Mouse (Mus musculus): ENCODE measurements around the gene Kitl. TPM values are rescaled to one million over a fixed set of nuclear protein-coding genes. Genes with fewer than 3 reads are reported as not detected.

The Kitl gene
- polyA plus RNA-seq, 1 experiment from 2014 or later = 17.7 TPM

GRCm38 (mm10) chr10:100032566-100032965, 17.1 kb downstream of the Kitl start:
- Histone ChIP-seq H3K9ac (ENCODE audit: low read length) (no peak overlapping the region), H3K9me3 (ENCODE audit: control insufficient read depth, low read length) (no peaks in the 10 kb centered on the region), H3K27ac (ENCODE audit: low read depth, low read length) (no peak overlapping the region), H3K4me1 (ENCODE audit: control insufficient read depth, insufficient read depth, low read length) (no peaks in the 10 kb centered on the region; the same call in 1 of the 2 replicates), H3K27me3 (ENCODE audit: control insufficient read depth, insufficient read depth, low read length) (no peaks in the 10 kb centered on the region), H3K36me3 (ENCODE audit: control insufficient read depth, insufficient read depth, low read length) (no peaks in the 10 kb centered on the region), H3K4me2 (ENCODE audit: low read depth) (no peak overlapping the region), H3K4me3 (ENCODE audit: low read depth, low read length) (no peak overlapping the region)
- no peak for ATAC-seq (ENCODE audit: insufficient read depth, low FRiP score, low TSS enrichment)
- no peak for DNase-seq (ENCODE audit: low spot score)
- 79% methylated on average over 3 of the region's 3 CpGs for WGBS

GRCm38 (mm10) chr10:100036021-100036420, 20.6 kb downstream of the Kitl start:
- Histone ChIP-seq H3K9me3 (ENCODE audit: control insufficient read depth, low read length) (no peaks in the 10 kb centered on the region), H3K27ac (ENCODE audit: low read depth, low read length) (no peak overlapping the region), H3K4me3 (ENCODE audit: low read depth, low read length) (no peak overlapping the region), H3K9ac (ENCODE audit: low read length) (no peak overlapping the region), H3K4me2 (ENCODE audit: low read depth) (no peak overlapping the region), H3K27me3 (ENCODE audit: control insufficient read depth, insufficient read depth, low read length) (no peaks in the 10 kb centered on the region), H3K36me3 (ENCODE audit: control insufficient read depth, insufficient read depth, low read length) (no peaks in the 10 kb centered on the region), H3K4me1 (ENCODE audit: control insufficient read depth, insufficient read depth, low read length) (no peaks in the 10 kb centered on the region; the same call in 1 of the 2 replicates)
- ATAC-seq (ENCODE audit: insufficient read depth, low FRiP score, low TSS enrichment) = no peak
- 82% methylated on average over 4 of the region's 4 CpGs for WGBS
- no peak for DNase-seq (ENCODE audit: low spot score)

- Histone ChIP-seq H3K4me3 (ENCODE audit: low read depth, low read length) (no peak overlapping the region), H3K4me1 (ENCODE audit: control insufficient read depth, insufficient read depth, low read length) (no peaks in the 10 kb centered on the region), H3K4me2 (ENCODE audit: low read depth) (no peak overlapping the region), H3K27ac (ENCODE audit: low read depth, low read length) (no peak overlapping the region), H3K9ac (ENCODE audit: low read length) (no peak overlapping the region), H3K9me3 (ENCODE audit: control insufficient read depth, low read length) (no peaks in the 10 kb centered on the region), H3K27me3 (ENCODE audit: control insufficient read depth, insufficient read depth, low read length) (no peaks in the 10 kb centered on the region), H3K36me3 (ENCODE audit: control insufficient read depth, insufficient read depth, low read length) (no peaks in the 10 kb centered on the region)
- ATAC-seq (ENCODE audit: insufficient read depth, low FRiP score, low TSS enrichment) (no peak), DNase-seq (ENCODE audit: low spot score) (no peak)
- 71% methylated on average over 12 of the region's 12 CpGs for WGBS
Measured at GRCm38 (mm10) chr10:100038342-100038898, 23.0 kb downstream of the Kitl start.

- Histone ChIP-seq H3K4me2 (ENCODE audit: low read depth) (no peak overlapping the region), H3K36me3 (ENCODE audit: control insufficient read depth, insufficient read depth, low read length) (no peaks in the 10 kb centered on the region), H3K9me3 (ENCODE audit: control insufficient read depth, low read length) (no peaks in the 10 kb centered on the region), H3K27me3 (ENCODE audit: control insufficient read depth, insufficient read depth, low read length) (no peaks in the 10 kb centered on the region), H3K27ac (ENCODE audit: low read depth, low read length) (no peak overlapping the region), H3K9ac (ENCODE audit: low read length) (no peak overlapping the region), H3K4me3 (ENCODE audit: low read depth, low read length) (no peak overlapping the region), H3K4me1 (ENCODE audit: control insufficient read depth, insufficient read depth, low read length) (no peaks in the 10 kb centered on the region)
- 92% methylated on average over 8 of the region's 8 CpGs for WGBS
- no peak for DNase-seq (ENCODE audit: low spot score)
- ATAC-seq (ENCODE audit: insufficient read depth, low FRiP score, low TSS enrichment) = no peak
Measured at GRCm38 (mm10) chr10:100038994-100039393, 23.6 kb downstream of the Kitl start.

GRCm38 (mm10) chr10:100043748-100044147, 28.3 kb downstream of the Kitl start:
- WGBS = 92% methylated on average over 5 of the region's 5 CpGs
- Histone ChIP-seq H3K9ac (ENCODE audit: low read length) (no peak overlapping the region), H3K4me1 (ENCODE audit: control insufficient read depth, insufficient read depth, low read length) (no peaks in the 10 kb centered on the region), H3K9me3 (ENCODE audit: control insufficient read depth, low read length) (no peaks in the 10 kb centered on the region), H3K4me3 (ENCODE audit: low read depth, low read length) (no peak overlapping the region), H3K27ac (ENCODE audit: low read depth, low read length) (no peak overlapping the region), H3K4me2 (ENCODE audit: low read depth) (no peak overlapping the region), H3K27me3 (ENCODE audit: control insufficient read depth, insufficient read depth, low read length) (no peaks in the 10 kb centered on the region), H3K36me3 (ENCODE audit: control insufficient read depth, insufficient read depth, low read length) (no peaks in the 10 kb centered on the region)
- DNase-seq (ENCODE audit: low spot score) (no peak), ATAC-seq (ENCODE audit: insufficient read depth, low FRiP score, low TSS enrichment) (no peak)

GRCm38 (mm10) chr10:100044153-100044552, 28.7 kb downstream of the Kitl start:
- no peak overlapping the region for H3K4me2 ChIP-seq (ENCODE audit: low read depth)
- 92% methylated on average over 6 of the region's 6 CpGs for WGBS
- H3K27ac ChIP-seq (ENCODE audit: low read depth, low read length) = no peak overlapping the region

GRCm38 (mm10) chr10:100051146-100051783, 35.8 kb downstream of the Kitl start:
- no peaks in the 10 kb centered on the region for H3K4me1 ChIP-seq (ENCODE audit: control insufficient read depth, insufficient read depth, low read length)
- no peak overlapping the region for H3K27ac ChIP-seq (ENCODE audit: low read depth, low read length)
- no peaks in the 10 kb centered on the region for H3K9me3 ChIP-seq (ENCODE audit: control insufficient read depth, low read length)
- H3K27me3 ChIP-seq (ENCODE audit: control insufficient read depth, insufficient read depth, low read length) = no peaks in the 10 kb centered on the region
- H3K9ac ChIP-seq (ENCODE audit: low read length) = no peak overlapping the region
- no peak overlapping the region for H3K4me3 ChIP-seq (ENCODE audit: low read depth, low read length)
- no peak overlapping the region for H3K4me2 ChIP-seq (ENCODE audit: low read depth)
- WGBS = 50% methylated on average over 10 of the region's 10 CpGs
- ATAC-seq (ENCODE audit: insufficient read depth, low FRiP score, low TSS enrichment) (no peak), DNase-seq (ENCODE audit: low spot score) (no peak)
- H3K36me3 ChIP-seq (ENCODE audit: control insufficient read depth, insufficient read depth, low read length) = no peaks in the 10 kb centered on the region

More at GRCm38 (mm10) chr10:100044153-100044552, 28.7 kb downstream of the Kitl start:
- Histone ChIP-seq H3K36me3 (ENCODE audit: control insufficient read depth, insufficient read depth, low read length) (no peaks in the 10 kb centered on the region), H3K27me3 (ENCODE audit: control insufficient read depth, insufficient read depth, low read length) (no peaks in the 10 kb centered on the region), H3K9me3 (ENCODE audit: control insufficient read depth, low read length) (no peaks in the 10 kb centered on the region), H3K9ac (ENCODE audit: low read length) (no peak overlapping the region), H3K4me1 (ENCODE audit: control insufficient read depth, insufficient read depth, low read length) (no peaks in the 10 kb centered on the region), H3K4me3 (ENCODE audit: low read depth, low read length) (no peak overlapping the region)
- ATAC-seq (ENCODE audit: insufficient read depth, low FRiP score, low TSS enrichment) (no peak), DNase-seq (ENCODE audit: low spot score) (no peak)

- WGBS = 92% methylated on average over 4 of the region's 4 CpGs
Measured at GRCm38 (mm10) chr10:100052404-100052803, 37.0 kb downstream of the Kitl start.

GRCm38 (mm10) chr10:100052911-100053310, 37.5 kb downstream of the Kitl start:
- H3K36me3 ChIP-seq (ENCODE audit: control insufficient read depth, insufficient read depth, low read length) = no peaks in the 10 kb centered on the region
- ATAC-seq (ENCODE audit: insufficient read depth, low FRiP score, low TSS enrichment) = no peak
- WGBS = 85% methylated on average over 4 of the region's 4 CpGs
- no peaks in the 10 kb centered on the region for H3K9me3 ChIP-seq (ENCODE audit: control insufficient read depth, low read length)
- H3K27ac ChIP-seq (ENCODE audit: low read depth, low read length) = no peak overlapping the region
- no peak overlapping the region for H3K4me2 ChIP-seq (ENCODE audit: low read depth)
- H3K27me3 ChIP-seq (ENCODE audit: control insufficient read depth, insufficient read depth, low read length) = no peaks in the 10 kb centered on the region
- no peaks in the 10 kb centered on the region for H3K4me1 ChIP-seq (ENCODE audit: control insufficient read depth, insufficient read depth, low read length)
- H3K4me3 ChIP-seq (ENCODE audit: low read depth, low read length) = no peak overlapping the region
- H3K9ac ChIP-seq (ENCODE audit: low read length) = no peak overlapping the region
- DNase-seq (ENCODE audit: low spot score) = no peak

More at GRCm38 (mm10) chr10:100052404-100052803, 37.0 kb downstream of the Kitl start:
- Histone ChIP-seq H3K4me2 (ENCODE audit: low read depth) (no peak overlapping the region), H3K27me3 (ENCODE audit: control insufficient read depth, insufficient read depth, low read length) (no peaks in the 10 kb centered on the region), H3K27ac (ENCODE audit: low read depth, low read length) (no peak overlapping the region), H3K9ac (ENCODE audit: low read length) (no peak overlapping the region), H3K9me3 (ENCODE audit: control insufficient read depth, low read length) (no peaks in the 10 kb centered on the region), H3K4me3 (ENCODE audit: low read depth, low read length) (no peak overlapping the region), H3K36me3 (ENCODE audit: control insufficient read depth, insufficient read depth, low read length) (no peaks in the 10 kb centered on the region), H3K4me1 (ENCODE audit: control insufficient read depth, insufficient read depth, low read length) (no peaks in the 10 kb centered on the region)
- no peak for ATAC-seq (ENCODE audit: insufficient read depth, low FRiP score, low TSS enrichment)
- no peak for DNase-seq (ENCODE audit: low spot score)

All from neural tube, embryonic 11.5 days (tissue).